Mouse (Mus musculus): ENCODE data around the gene Blvra.

GRCm38 (mm10) chr2:127137838-127138420 is 67.5 kb downstream of the Blvra start:
- TF ChIP-seq CTCF (IDR thresholded peaks at IDR 0.05; ENCODE audit: low read depth): no peak
- no peak for TF ChIP-seq EP300 (optimal IDR thresholded peaks at IDR 0.05)

All from stomach, postnatal 0 days (tissue).